Mouse (Mus musculus) spleen, adult 2 months (tissue): ENCODE measurements around the gene Ccdc28a. TPM values are rescaled to one million over a fixed set of nuclear protein-coding genes. Genes with fewer than 3 reads are reported as not detected.

Experiments
- DNase-seq, 2 experiments: peaks; one replicate each; pipeline versions ENCODE4 v3.0.0 to v3.0.0-alpha.2; 2012 to 2021; ENCODE audit warnings: low spot score in 2 of 2, low read depth in 1 of 2
- H3K27ac ChIP-seq: fragments of 200-500 bp; 2 replicates; pipeline ENCODE4 v1.5.1; 2012; ENCODE audit warnings: low read length, inconsistent platforms; ENCODE audit not compliant: insufficient read depth
- H3K27me3 ChIP-seq: fragments of 200-500 bp; 2 replicates; pipeline ENCODE4 v1.6.1; 2012; ENCODE audit warnings: mild to moderate bottlenecking, moderate library complexity, low read length, inconsistent platforms; ENCODE audit not compliant: control insufficient read depth, insufficient read depth
- H3K36me3 ChIP-seq: fragments of 200-500 bp; 2 replicates; pipeline ENCODE4 v1.6.1; 2012; ENCODE audit warnings: mild to moderate bottlenecking, low read length, inconsistent platforms; ENCODE audit not compliant: control insufficient read depth, insufficient read depth
- H3K4me1 ChIP-seq: fragments of 200-500 bp; 2 replicates; pipeline ENCODE4 v1.6.1; 2011; ENCODE audit warnings: inconsistent platforms; ENCODE audit not compliant: control insufficient read depth, insufficient read depth, insufficient read length
- H3K4me3 ChIP-seq: fragments of 200-500 bp; 2 replicates; pipeline ENCODE4 v1.5.1; 2011; ENCODE audit warnings: mild to moderate bottlenecking, inconsistent platforms; ENCODE audit not compliant: insufficient read depth, insufficient read length; ENCODE audit errors: extremely low read depth
- CTCF ChIP-seq: fragments of 200-500 bp; IDR thresholded peaks from 2 replicates; pipeline ENCODE4 v1.5.1; 2011; ENCODE audit warnings: mild to moderate bottlenecking, inconsistent platforms; ENCODE audit not compliant: insufficient read depth, insufficient read length, insufficient replicate concordance; ENCODE audit errors: extremely low read depth
- POLR2A ChIP-seq: fragments of 200-500 bp; IDR thresholded peaks from 2 replicates; pipeline ENCODE4 v1.6.1; 2011; ENCODE audit warnings: low read depth, low read length, inconsistent platforms
- WGBS: fragments of 180-500 bp; shearing (Covaris S2); methylation state at CpG from one replicate; pipeline ENCODE4 v1.1.7; 2018; 5-methylcytosine and 5-hydroxymethylcytosine counted together
- polyA plus RNA-seq: library from polyadenylated mRNA; depleted of rRNA; stranded (reverse); fragments of >200 nt; gene quantifications from 2 replicates; pipeline ENCODE4 v1.2.3, GENCODE M21; 2012

The Ccdc28a gene
- polyA plus RNA-seq, 1 experiment = 14.3 TPM

DNA sequence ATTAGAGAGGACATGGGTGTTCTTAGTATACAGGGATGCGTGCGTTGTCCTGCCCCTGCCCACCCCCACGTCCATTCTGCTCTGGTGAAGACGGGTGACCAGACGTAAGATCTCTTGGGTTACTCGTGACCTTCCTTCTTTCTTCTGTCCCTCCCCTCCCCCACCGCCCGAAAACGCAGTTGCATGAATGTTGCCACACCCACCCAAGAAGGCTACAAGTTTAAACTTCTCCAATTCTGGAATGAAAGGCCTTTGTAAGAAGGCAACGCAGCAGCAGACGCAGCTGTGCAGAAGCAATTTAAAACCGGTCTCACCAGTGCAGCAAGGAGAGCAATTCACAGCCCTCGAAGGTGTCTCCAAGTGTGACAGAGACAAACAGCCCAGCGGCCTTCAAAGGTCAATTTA is 40.1 kb downstream of the Ccdc28a start:
- 62% methylated on average over 14 of the region's 14 CpGs for WGBS
- H3K36me3 ChIP-seq = no peaks in the 10 kb centered on the region
- DNase-seq = no peak
- no peaks in the 10 kb centered on the region for H3K4me1 ChIP-seq
- no peak for TF ChIP-seq POLR2A
- TF ChIP-seq CTCF = no peak
- no peak overlapping the region for H3K4me3 ChIP-seq
- no peaks in the 10 kb centered on the region for H3K27me3 ChIP-seq
- no peak overlapping the region for H3K27ac ChIP-seq

- DNase-seq = no peak
- WGBS = 87% methylated on average over 11 of the region's 11 CpGs
- TF ChIP-seq CTCF (no peak), POLR2A (no peak)
- H3K27ac ChIP-seq = no peak overlapping the region
- H3K36me3 ChIP-seq = no peaks in the 10 kb centered on the region
- H3K4me1 ChIP-seq = no peaks in the 10 kb centered on the region
- no peak overlapping the region for H3K4me3 ChIP-seq
- no peaks in the 10 kb centered on the region for H3K27me3 ChIP-seq
These were observed 40.6 kb downstream of the Ccdc28a start for GRCm38 (mm10) chr10:18194156-18194555.

DNA sequence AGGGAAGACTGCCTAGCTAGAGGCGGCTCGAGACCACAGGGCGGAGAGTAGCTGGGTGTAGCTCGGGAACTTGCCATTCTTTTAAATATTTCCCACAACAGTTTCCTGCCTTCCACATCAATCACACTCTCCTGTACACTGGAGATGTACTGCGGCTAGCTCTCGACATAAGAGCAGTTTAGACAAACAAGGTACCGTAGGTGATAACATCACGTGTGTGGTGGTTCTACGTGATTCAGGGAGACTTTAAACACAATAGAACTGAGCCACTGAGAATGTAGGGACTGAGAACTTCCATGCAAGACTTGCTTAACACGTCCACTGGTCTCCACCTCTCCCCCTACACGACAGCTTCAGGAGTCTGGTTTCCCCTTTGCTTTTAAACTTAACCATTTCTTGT is 41.6 kb downstream of the Ccdc28a start:
- no peak for TF ChIP-seq POLR2A
- TF ChIP-seq CTCF = no peak
- no peaks in the 10 kb centered on the region for H3K27me3 ChIP-seq
- DNase-seq = peak in 1 of 2 experiments; percentile 44
- H3K4me1 ChIP-seq = no peaks in the 10 kb centered on the region
- H3K4me3 ChIP-seq = no peak overlapping the region
- WGBS = 35% methylated on average over 11 of the region's 11 CpGs
- no peak overlapping the region for H3K27ac ChIP-seq
- H3K36me3 ChIP-seq = no peaks in the 10 kb centered on the region

GRCm38 (mm10) chr10:18191706-18192105 is 43.1 kb downstream of the Ccdc28a start:
- no peaks in the 10 kb centered on the region for H3K36me3 ChIP-seq
- H3K27ac ChIP-seq = no peak overlapping the region
- no peak for DNase-seq
- H3K27me3 ChIP-seq = no peaks in the 10 kb centered on the region
- H3K4me1 ChIP-seq = no peaks in the 10 kb centered on the region
- H3K4me3 ChIP-seq = no peak overlapping the region
- TF ChIP-seq POLR2A = no peak
- no peak for TF ChIP-seq CTCF
- WGBS = 24% methylated on average over 8 of the region's 8 CpGs

- TF ChIP-seq CTCF (no peak), POLR2A (no peak)
These were observed 45.3 kb downstream of the Ccdc28a start for GRCm38 (mm10) chr10:18189498-18189897.

DNA sequence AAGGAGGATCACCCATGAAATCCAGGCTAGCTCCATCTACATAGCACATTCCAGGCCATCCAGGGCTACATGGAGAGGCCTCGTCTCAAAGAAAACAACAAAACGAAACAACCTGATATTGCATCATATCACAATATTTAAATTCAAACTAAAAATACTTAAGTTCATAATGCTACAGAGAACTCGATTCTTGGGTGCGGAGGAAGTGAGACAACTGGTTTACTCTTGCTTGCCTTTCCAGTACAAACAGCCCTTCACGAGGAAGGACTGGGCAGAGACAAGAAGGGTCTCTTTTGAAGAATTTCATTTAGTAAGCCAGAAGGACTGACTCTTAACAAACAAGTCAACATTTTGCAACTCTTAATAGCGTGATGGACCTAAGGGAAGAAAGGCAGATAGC is 46.2 kb downstream of the Ccdc28a start:
- WGBS = 73% methylated on average over 6 of the region's 6 CpGs
- no peak for TF ChIP-seq CTCF
- no peak for TF ChIP-seq POLR2A
- no peaks in the 10 kb centered on the region for H3K4me1 ChIP-seq
- no peak overlapping the region for H3K27ac ChIP-seq
- DNase-seq = no peak
- H3K4me3 ChIP-seq = no peak overlapping the region
- H3K27me3 ChIP-seq = no peaks in the 10 kb centered on the region
- no peaks in the 10 kb centered on the region for H3K36me3 ChIP-seq

More at GRCm38 (mm10) chr10:18189498-18189897, 45.3 kb downstream of the Ccdc28a start:
- Histone ChIP-seq H3K36me3 (no peaks in the 10 kb centered on the region), H3K4me3 (no peak overlapping the region), H3K27ac (no peak overlapping the region), H3K27me3 (no peaks in the 10 kb centered on the region), H3K4me1 (no peaks in the 10 kb centered on the region)
- 83% methylated on average over 4 of the region's 4 CpGs for WGBS
- DNase-seq = no peak

DNA sequence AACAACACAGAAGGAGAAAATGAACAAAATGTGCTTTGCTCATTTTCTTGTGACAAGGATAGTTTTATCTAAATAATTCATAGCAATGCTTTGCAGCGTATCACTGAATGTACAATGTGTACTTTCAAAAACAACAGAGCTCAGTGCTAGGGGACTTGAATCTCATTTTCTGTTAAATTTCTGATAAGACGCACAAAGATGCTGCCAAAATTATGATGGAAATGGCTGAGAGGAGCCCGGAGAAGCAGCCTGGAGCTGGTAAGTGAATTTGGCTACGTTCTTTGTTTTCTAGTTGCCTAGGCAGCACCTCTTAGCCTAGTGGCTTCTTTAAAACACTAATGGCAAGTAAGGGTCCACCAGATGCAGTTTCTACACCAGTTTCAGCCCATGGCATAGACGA is 52.6 kb downstream of the Ccdc28a start:
- no peak for TF ChIP-seq CTCF
- TF ChIP-seq POLR2A = no peak
- H3K27me3 ChIP-seq = no peaks in the 10 kb centered on the region
- no peaks in the 10 kb centered on the region for H3K36me3 ChIP-seq
- WGBS = 87% methylated on average over 5 of the region's 5 CpGs
- H3K4me1 ChIP-seq = no peaks in the 10 kb centered on the region
- no peak overlapping the region for H3K4me3 ChIP-seq
- H3K27ac ChIP-seq = no peak overlapping the region
- DNase-seq = no peak
